Mouse (Mus musculus): Measurements from ENCODE around the gene Pih1d2.

- TF ChIP-seq CTCF (IDR thresholded peaks at IDR 0.05) (no peak), EP300 (IDR thresholded peaks at IDR 0.05; ENCODE audit: insufficient read depth, low read depth, low read length) (no peak)
Observed at GRCm38 (mm10) chr9:50604338-50604737, 12.8 kb upstream of the Pih1d2 start.
